Mouse (Mus musculus): ENCODE results near the gene Emc3. TPM values are rescaled to one million over a fixed set of nuclear protein-coding genes. Genes with fewer than 3 reads are reported as not detected.

Gene Emc3
- total RNA-seq, 2 experiments from 2014 or later, result 62.2 to 64.0 TPM

- intact Hi-C loops (cut with DNase I), result no loop called here
- DNase-seq, result no peak
Measured at GRCm38 (mm10) chr6:113499346-113499745, 32.1 kb downstream of the Emc3 start.

GRCm38 (mm10) chr6:113495071-113495675 is 36.3 kb downstream of the Emc3 start:
- no peak for DNase-seq
- intact Hi-C loops (cut with DNase I), result no loop called here

DNA sequence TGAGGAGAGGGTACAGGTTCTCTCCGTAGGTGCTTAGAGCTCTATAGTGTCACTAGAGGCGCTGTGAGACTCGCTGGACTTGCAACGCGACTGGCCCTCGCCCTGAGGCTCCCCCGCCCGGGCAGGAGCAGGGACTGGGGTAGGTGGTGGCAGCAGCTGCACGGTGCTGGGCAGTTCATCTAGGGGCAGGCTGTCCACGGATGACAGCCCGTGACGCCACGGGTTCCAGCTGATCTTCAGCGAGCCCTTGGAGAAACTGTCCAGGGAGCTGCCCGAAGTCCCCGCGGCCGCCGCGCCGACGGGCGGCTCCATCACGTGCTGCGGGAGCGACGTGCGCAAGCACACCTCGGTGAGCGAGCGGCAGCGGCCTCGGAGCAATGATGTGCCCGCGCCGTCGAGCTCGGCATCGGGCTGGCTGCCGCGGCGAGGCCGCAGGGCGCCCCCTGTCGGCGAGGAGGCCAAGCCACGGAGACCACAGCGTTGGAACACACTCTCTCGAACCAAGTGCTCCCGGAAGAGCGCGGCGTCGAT is 37.1 kb downstream of the Emc3 start:
- intact Hi-C loops (cut with DNase I), result no loop called here
- DNase-seq, result peak; percentile 79 to 84

- no peak for DNase-seq
- intact Hi-C loops (cut with DNase I), result no loop called here
Measured at GRCm38 (mm10) chr6:113492101-113492864, 39.2 kb downstream of the Emc3 start.

GRCm38 (mm10) chr6:113489410-113489809 is 42.0 kb downstream of the Emc3 start:
- no peak for DNase-seq
- intact Hi-C loops (cut with DNase I), result no loop called here

DNA sequence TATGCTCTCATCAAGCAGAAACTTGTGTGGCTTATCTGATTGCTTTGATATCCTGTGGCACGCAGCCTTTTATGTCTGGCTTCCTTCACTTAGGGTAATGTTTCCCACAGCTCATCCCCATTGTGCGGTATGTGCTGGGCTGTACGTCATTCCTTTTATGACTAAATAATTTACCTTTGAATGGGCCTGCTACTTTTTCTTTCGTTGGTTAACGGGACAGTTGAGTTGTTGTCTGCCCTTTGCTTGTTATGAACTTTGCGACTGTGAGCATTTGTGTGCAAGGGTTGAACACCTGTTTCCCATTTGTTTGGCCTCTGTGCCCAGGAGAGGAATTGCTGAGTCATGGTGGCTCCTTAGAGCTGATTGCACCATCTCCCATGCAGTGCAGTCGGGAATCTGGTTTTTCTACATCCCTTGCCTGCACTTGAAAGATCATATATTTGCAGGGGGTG is 44.3 kb downstream of the Emc3 start:
- intact Hi-C loops (cut with DNase I), result no loop called here
- no peak for DNase-seq

DNA sequence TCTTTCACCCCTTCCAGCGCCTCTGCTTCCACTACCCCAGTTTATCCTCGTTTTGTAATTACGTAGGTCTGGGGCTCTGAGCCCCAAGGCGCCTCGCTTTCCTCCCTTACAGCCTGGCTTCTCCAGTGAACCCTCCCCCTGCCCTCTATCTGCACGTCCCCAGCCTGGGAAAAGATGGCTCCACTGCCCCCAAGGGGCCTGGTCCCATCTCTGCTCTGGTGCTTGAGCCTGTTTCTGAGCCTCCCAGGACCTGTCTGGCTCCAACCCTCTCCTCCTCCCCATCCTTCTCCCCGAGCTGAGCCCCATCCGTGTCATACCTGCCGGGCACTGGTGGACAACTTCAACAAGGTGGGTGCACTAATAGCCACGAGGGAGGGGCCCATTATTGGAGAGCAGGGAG is 47.7 kb downstream of the Emc3 start:
- peak; percentile 29 to 41 for DNase-seq
- intact Hi-C loops (cut with DNase I), result loop anchor here (1.0 kb wide), 1 partner anchor 48 kb away; the partner anchor contains the start of genes Emc3 and Fancd2

- DNase-seq, result peak; percentile 95 to 97
- intact Hi-C loops (cut with DNase I), result loop anchor here (1.0 kb wide), 1 partner anchor 48 kb away; the partner anchor contains the start of genes Emc3 and Fancd2
Measured at GRCm38 (mm10) chr6:113483100-113483615, 48.3 kb downstream of the Emc3 start, which contains the start of gene Creld1. TSS of gene Creld1 (plus strand) at chr6:113483297.

- intact Hi-C loops (cut with DNase I), result loop anchor here (1.0 kb wide), 1 partner anchor 49 kb away; the partner anchor contains the start of genes Emc3 and Fancd2
- DNase-seq, result peak; percentile 43 to 51
Measured at GRCm38 (mm10) chr6:113482477-113483099, 48.9 kb downstream of the Emc3 start.

GRCm38 (mm10) chr6:113480555-113481373 is 50.7 kb downstream of the Emc3 start:
- intact Hi-C loops (cut with DNase I), result no loop called here
- peak; percentile 58 to 69 for DNase-seq

GRCm38 (mm10) chr6:113478906-113479305 is 52.5 kb downstream of the Emc3 start:
- no peak for DNase-seq
- intact Hi-C loops (cut with DNase I), result no loop called here

DNA sequence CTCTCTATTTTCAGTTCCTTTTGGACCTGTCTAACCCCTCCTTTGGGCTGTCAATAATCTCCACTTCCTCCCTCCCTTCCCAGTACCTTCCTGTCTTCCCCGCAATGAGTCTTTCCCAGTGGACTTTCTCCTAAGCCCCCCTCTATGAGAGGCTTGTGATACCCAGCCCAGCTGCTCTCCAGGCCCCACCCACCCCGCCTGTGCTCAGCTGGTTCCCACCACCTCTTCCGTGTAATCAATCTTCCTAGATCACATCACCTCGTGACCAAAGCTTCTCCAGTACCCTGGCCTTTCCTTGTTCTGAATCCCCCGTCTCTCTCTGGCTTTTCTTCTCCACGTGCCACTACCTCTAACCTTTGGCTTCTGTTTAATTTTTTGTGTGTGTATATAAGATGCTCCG is 54.1 kb downstream of the Emc3 start:
- no peak for DNase-seq
- intact Hi-C loops (cut with DNase I), result no loop called here

- intact Hi-C loops (cut with DNase I), result no loop called here
- DNase-seq, result no peak
Measured at GRCm38 (mm10) chr6:113473715-113474114, 57.7 kb downstream of the Emc3 start.

DNA sequence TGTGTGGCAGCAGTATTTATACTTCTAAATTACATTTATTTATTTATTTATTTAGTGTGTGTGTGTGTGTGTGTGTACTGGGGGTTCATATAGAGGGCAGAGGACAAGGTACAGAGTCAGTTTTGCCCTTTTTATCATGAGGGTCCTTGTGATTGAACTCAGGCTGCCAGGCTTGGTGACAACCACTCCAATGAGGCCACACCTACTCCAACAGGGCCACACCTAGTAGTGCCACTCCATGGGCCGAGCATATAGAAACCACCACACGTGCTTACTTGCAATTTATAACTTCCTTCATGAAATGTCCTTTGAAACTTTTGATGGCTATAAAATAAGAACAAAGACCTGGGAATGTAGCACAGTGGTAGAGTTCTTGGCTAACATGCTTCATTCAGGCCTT is 58.2 kb downstream of the Emc3 start:
- intact Hi-C loops (cut with DNase I), result no loop called here
- no peak for DNase-seq

DNA sequence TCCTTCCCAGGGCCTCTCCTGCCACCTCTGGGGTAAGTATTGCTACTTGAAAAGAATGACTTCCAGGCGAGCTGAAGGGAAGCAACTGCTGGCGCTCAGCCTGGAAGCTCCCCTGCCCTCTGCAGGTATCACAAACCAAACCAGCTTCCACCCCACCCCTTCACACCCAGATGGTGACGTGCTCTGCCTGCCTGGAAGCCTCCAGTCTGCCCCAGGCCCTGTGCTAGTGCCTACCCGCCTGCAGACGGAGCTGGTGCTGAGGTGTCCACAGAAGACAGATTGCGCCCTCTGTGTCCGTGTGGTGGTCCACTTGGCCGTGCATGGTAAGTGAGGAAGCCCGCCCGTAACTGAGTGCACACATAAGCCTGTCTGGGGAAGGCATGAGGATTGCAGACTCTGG is 59.4 kb downstream of the Emc3 start:
- no peak for DNase-seq
- intact Hi-C loops (cut with DNase I), result no loop called here

GRCm38 (mm10) chr6:113471297-113471936 is 60.0 kb downstream of the Emc3 start, which contains the start of gene Il17rc:
TSS of gene Il17rc (plus strand) at chr6:113471427.
- peak; percentile 74 to 77 for DNase-seq
- intact Hi-C loops (cut with DNase I), result no loop called here

DNA sequence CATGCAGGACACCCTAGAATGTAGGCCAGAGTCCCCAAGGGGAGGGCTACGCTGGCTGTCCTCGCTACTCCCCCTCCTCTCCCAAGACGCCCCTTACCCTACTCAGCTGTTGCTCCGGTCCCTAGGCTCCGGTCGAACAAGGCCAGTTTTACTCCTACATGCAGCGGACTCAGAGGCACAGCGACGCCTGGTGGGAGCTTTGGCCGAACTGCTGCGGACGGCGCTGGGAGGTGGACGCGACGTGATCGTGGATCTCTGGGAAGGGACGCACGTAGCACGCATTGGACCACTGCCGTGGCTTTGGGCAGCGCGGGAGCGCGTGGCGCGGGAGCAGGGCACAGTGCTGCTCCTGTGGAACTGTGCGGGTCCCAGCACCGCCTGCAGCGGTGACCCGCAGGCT is 62.0 kb downstream of the Emc3 start:
- peak; percentile 80 to 89 for DNase-seq
- intact Hi-C loops (cut with DNase I), result loop anchor here (1.0 to 5.0 kb wide), 2 partner anchors 28 to 127 kb away; partner anchors contain the start of gene Camk1

DNA sequence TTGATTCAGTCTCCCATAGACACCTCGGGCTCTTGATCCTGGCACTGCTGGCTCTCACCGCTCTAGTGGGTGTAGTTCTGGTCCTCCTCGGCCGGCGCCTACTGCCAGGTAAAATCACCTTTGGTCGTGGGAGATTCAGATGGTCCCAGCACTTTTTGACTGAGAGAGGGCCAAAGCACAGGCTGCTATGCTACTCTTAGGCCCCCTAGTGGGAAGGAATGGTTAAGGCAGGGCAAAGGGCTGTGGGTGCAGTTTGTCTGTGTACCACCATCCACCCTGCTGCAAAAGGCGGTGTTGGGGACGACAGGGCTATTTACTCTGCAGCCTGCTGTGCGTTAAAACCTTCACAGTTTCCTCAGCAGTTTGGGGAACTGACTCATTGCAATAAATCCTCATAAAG is 62.4 kb downstream of the Emc3 start:
- intact Hi-C loops (cut with DNase I), result loop anchor here (1.0 to 5.0 kb wide), 2 partner anchors 28 to 127 kb away; partner anchors contain the start of gene Camk1
- peak; percentile 78 to 83 for DNase-seq

DNA sequence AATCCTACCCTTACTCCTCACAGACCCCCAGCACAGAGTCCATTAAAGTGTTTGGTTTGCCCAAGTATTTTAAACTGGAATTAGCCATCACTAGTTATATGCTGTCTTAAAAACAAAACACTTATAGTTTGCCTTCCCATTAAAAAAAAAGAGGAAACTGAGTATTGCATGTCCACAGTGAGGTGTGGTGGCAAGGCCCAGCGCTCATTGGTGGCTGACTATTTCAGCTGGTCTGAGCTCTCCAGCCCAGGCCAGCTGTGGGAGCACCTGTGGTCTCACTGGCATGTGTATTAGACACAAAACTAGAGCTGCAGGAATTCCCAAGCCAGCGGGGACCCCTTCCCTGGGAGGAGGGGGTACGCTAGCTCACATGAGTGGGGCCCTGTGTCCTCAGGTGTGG is 62.9 kb downstream of the Emc3 start:
- DNase-seq, result no peak
- intact Hi-C loops (cut with DNase I), result loop anchor here (5.0 kb wide), 1 partner anchor 126 kb away; the partner anchor contains the start of gene Camk1
